Mouse (Mus musculus) CD4-positive, CD25-positive, alpha-beta regulatory T cell, adult 9 weeks (primary cell): ENCODE results near the gene Pex26. TPM values are rescaled to one million over a fixed set of nuclear protein-coding genes. Genes with fewer than 3 reads are reported as not detected.

ENCODE experiments used
- polyA plus RNA-seq: library from polyadenylated mRNA; unstranded; fragments of 100-300 nt; shearing (Covaris generic); gene quantifications from one replicate; pipeline ENCODE4 v1.2.1, GENCODE M21; 2017

The Pex26 gene
- polyA plus RNA-seq, result 13.5 TPM

DNA sequence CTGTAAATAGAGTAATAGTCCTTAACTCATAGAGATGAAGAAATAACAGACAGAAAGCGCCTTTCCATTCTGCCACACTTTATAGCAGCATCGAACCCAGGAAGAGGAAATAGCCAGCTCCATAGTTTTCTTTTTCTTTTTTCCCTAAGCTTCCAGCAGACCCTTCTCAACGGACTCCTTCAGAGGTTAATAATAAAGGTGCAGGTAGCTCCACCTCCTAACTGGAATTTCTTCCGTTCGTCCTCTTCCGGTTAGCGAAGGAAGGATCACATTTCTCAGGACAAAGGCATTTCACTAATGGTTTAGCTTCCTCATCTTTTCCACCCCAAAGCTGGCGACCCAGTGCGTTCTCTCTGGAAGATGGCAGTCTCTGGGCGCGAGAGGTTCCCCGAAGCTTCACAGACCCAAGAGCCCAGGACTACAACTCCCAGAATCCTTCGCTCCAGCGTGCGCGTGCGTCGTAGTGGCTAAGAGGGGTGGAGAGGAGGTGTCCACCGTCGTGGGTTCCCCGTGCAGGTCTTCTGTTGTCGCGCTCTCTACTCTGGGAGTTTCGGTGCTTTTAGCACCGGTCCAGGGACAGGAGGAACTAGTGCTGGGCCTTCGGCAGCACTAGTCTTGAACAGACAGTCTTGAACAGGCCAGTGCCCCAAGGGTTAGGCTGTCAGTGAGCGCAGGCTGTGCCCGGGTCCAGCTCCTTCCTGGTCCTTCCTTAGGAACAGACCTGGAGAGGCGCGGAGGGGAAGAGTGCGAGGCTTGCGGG, at the start of gene Pex26:
TSS of gene Pex26 (plus strand) at position 254 of the 760 bp plus-strand sequence.

DNA sequence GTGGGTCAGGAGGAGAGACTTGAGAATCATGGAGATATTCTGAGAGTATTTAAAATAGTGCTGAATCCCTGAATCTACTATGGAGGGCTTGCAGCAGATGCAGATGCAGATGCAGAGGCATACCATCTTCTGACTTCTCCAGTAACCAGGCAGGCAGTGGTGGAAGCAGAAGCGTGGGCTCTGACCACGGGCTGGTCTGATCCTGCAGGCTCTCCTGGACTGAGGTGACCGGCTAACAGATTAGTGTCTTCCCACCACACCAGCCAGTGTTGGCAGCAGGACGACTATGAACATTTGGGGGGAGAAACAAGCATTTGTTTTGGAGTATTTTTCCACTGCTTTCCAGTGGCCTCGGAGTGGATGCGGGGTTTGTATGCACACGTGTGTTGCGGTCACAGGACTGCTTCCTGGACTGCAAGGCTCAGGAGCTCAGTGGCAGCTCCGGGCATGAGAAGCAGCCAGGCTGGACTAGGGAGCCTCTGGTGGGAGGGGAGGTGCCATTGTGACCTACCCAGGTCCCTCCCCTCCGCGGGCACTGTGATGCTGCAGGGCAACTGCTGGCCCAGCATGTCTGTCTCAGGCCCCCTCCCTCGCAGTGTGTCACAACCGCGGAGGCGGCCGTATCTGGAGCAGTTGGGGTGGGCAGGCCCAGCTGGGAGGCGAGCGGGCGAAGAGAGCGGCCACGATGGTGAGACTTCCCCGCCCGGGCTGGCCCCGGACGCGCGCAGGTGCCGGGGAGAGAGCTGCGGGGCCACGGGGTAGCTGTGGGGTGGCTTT, 26.9 kb downstream of the Pex26 start, which contains the start of gene Tuba8:
TSS of gene Tuba8 (plus strand) at position 548 of the 777 bp plus-strand sequence.

DNA sequence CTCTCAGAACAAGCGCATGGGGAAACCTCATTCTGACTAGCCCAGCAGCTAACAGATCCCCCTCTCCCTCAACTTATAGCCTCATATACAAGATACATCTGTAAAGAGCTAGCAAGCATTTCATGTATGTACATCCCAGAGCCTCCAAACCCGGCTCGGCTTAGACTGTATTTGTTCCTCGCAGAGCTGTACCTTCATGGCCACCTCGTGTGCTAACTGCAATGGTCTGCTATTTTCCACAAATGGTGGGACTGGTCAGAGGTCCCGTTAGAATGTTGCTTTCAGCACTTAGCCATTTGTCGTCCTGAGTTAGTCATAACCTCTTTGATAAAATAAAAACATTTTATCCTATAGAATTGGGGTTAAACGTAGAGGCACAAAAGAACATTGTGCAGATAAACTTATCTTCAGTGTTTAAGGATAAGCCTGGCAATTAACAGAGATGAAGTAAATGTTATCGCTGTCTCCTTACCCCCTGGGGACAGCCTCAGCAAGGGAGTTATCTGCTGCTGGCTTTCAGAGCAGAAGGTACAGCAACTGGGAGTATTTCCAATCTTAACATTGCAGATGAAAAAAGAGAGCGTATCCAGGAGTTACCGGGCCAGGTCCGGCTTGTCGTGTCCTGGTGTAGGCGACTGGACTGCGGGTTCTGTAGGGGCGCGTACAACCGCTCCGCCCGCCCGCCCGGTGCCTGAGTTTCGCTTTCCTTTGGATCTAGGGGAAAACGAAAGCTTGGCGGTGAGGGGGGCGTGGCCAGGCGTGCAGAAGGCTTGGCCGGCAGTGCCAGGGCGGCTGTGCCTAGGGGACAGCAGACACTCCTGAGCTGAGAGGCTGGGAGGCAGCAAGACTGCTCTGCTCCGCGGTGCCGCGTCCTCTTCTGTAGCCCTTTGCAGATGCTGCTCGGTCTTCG, 61.9 kb downstream of the Pex26 start, which contains the start of gene Usp18:
TSS of gene Usp18 (plus strand) at position 780 of the 910 bp plus-strand sequence.

Other genes with a start within 250 kb of the Pex26 start
- gene Mical3, start 52.7 kb upstream of the Pex26 start, polyA plus RNA-seq, result 8.2 TPM
- 0.37 TPM for gene Tuba8, start 27.0 kb downstream of the Pex26 start, polyA plus RNA-seq
- gene Usp18, start 62.2 kb downstream of the Pex26 start, polyA plus RNA-seq, result 121 TPM
- gene Slc6a13, start 116.6 kb downstream of the Pex26 start, polyA plus RNA-seq, result 0.24 TPM
- not detected for gene Slc6a12, start 159.4 kb downstream of the Pex26 start, polyA plus RNA-seq